Mouse (Mus musculus) thymus, adult 2 months (tissue): ENCODE data around the gene Gm29609. TPM values are rescaled to one million over a fixed set of nuclear protein-coding genes. Genes with fewer than 3 reads are reported as not detected.

Experiments used
- DNase-seq: peaks from one replicate; pipeline ENCODE4 v3.0.0; 2021
- H3K27ac ChIP-seq: fragments of 200-500 bp; 2 replicates; pipeline ENCODE4 v1.5.1; 2012; ENCODE audit warnings: low read length, control low read depth; ENCODE audit not compliant: control insufficient read depth, insufficient read depth
- H3K27me3 ChIP-seq: fragments of 200-500 bp; 2 replicates; pipeline ENCODE4 v1.6.1; 2012; ENCODE audit warnings: mild to moderate bottlenecking, low read length, moderate library complexity, mixed read lengths; ENCODE audit not compliant: control insufficient read depth, insufficient read depth
- H3K36me3 ChIP-seq: fragments of 200-500 bp; 2 replicates; pipeline ENCODE4 v1.6.1; 2012; ENCODE audit warnings: mild to moderate bottlenecking, low read length, moderate library complexity; ENCODE audit not compliant: control insufficient read depth, insufficient read depth
- H3K4me1 ChIP-seq: fragments of 200-500 bp; replicated peaks from 2 replicates; pipeline ENCODE4 v1.6.1; 2012; ENCODE audit warnings: low read length; ENCODE audit not compliant: control insufficient read depth, insufficient read depth
- H3K4me3 ChIP-seq: fragments of 200-500 bp; 2 replicates; pipeline ENCODE4 v1.5.1; 2012; ENCODE audit warnings: mild to moderate bottlenecking, low read length, control low read depth, moderate library complexity; ENCODE audit not compliant: control insufficient read depth, insufficient read depth
- CTCF ChIP-seq: fragments of 200-500 bp; IDR thresholded peaks from 2 replicates; pipeline ENCODE4 v1.5.1; 2012; ENCODE audit warnings: mild to moderate bottlenecking, control low read depth, low read length, moderate library complexity, borderline replicate concordance; ENCODE audit not compliant: control insufficient read depth, poor library complexity, insufficient read depth; ENCODE audit errors: extremely low read depth
- POLR2A ChIP-seq: fragments of 200-500 bp; IDR thresholded peaks from 2 replicates; pipeline ENCODE4 v1.6.1; 2012; ENCODE audit warnings: mild to moderate bottlenecking, low read length, control low read depth, moderate library complexity; ENCODE audit not compliant: control insufficient read depth, poor library complexity, insufficient read depth; ENCODE audit errors: extremely low read depth
- WGBS: fragments of 180-500 bp; shearing (Covaris S2); methylation state at CpG from one replicate; pipeline ENCODE4 v1.1.7; 2018; 5-methylcytosine and 5-hydroxymethylcytosine counted together
- polyA plus RNA-seq: library from polyadenylated mRNA; depleted of rRNA; stranded (reverse); fragments of >200 nt; gene quantifications from 2 replicates; pipeline ENCODE4 v1.2.3, GENCODE M21; 2012; rRNA removed

The Gm29609 gene
- 3.5 and 4.7 TPM in 2 replicates for polyA plus RNA-seq

DNA sequence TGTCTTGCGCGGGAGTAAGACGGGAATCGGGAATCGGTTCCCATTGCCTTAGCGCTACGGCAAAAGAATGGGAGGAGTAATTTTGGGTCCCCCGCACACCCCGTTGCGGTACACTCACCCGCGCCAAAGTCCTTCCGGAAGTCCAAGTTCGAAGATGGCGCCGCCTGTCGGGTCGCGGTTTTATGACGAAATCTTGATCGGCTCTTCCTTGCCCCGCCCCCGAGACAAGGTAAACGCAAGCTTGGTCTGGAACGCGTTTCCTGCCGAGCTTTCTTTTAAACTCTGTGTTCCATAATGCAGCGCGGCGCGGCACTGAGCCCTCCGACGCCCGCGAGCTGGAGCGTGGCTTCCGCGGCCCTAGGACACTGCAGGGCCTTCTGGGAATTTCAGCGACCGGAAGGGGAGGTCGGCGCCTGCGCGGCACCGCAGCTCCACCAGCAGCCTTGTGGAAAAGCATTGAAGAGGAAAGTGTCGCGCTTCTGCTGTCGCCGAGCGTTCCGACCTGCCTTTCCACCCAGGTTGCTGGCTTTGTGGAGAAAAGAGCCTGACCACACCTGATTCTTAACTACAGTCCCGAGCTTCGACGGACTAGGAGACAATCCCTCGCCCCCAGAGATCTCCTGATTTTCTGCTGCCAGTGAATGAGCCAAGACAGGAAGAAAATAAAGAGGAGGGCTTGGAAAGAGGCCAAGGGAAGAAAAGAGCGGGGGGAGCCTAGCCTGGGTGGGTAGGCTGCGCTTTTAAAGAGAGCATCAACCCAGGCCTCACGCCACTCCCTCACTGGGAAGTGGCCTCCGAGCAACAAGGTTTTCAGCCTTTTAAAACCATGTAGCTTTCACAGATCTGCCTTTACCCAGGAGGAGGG is at the start of gene Gm29609, which contains the start of gene Gtf3c2:
Gene Gm29609, minus strand, starts transcription at position 146 of the 865 bp plus-strand sequence.
Gene Gtf3c2, minus strand, starts transcription at position 379 of the 865 bp plus-strand sequence.
- TF ChIP-seq CTCF, result 0 out of 2 replicates have a peak, but pooled peaks have one; percentile 45
- peak; percentile 90 for TF ChIP-seq POLR2A
- peak within 1 kb of the TSS; percentile 96 for H3K27ac ChIP-seq
- H3K36me3 ChIP-seq, result no peaks in the 10 kb centered on the region
- DNase-seq, result peak; percentile 96
- H3K4me3 ChIP-seq, result peak within 1 kb of the TSS; percentile 85
- under 1% methylated on average over 59 of the region's 59 CpGs for WGBS
- peaks cover 4% of the 10 kb centered on the region for H3K4me1 ChIP-seq
- H3K27me3 ChIP-seq, result no peaks in the 10 kb centered on the region

DNA sequence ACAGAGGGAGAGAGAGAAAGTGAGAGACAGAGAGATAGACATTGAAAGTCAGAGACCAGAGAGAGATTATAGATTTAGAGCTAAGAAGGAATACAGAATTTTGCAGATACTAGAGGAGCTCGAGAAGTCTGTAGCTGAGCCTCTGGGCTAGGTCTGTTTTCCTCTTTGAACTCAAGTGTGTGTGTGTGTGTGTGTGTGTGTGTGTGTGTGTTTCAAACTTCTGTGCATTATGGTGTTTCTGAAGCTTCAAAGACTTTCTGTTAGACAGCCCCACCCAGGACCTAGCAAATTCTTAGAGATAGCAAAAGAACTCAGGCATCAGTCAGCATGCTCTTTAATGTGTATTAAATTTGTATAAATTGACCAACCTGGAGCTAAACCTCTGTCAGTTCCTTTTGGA is 46.9 kb upstream of the Gm29609 start:
- 56% methylated on average over 1 of the region's 1 CpGs for WGBS
- H3K27ac ChIP-seq, result no peak overlapping the region
- TF ChIP-seq POLR2A, result no peak
- TF ChIP-seq CTCF, result no peak
- H3K27me3 ChIP-seq, result no peaks in the 10 kb centered on the region
- DNase-seq, result no peak
- H3K4me3 ChIP-seq, result no peak overlapping the region
- H3K36me3 ChIP-seq, result no peaks in the 10 kb centered on the region
- H3K4me1 ChIP-seq, result no peaks in the 10 kb centered on the region

DNA sequence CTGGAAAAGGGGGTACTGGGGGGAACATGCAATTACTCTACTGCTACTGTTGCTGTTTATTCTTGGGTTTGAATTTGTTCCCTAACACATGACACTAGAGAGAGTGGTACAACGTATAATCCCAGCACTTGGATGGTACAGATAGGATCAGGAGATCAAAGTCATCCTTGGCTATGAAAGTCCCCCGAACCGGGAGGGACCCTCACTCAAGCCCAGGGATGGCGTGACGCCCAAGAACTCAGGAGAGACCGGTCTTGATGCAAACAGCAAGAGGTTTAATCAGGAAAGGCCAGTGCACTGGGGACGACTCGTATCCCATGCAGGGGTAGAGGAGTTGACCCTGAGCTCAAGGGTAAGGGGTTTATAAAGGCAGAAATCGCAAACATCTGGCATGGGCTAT is 43.0 kb upstream of the Gm29609 start:
- no peak overlapping the region for H3K4me3 ChIP-seq
- H3K4me1 ChIP-seq, result peaks cover 9% of the 10 kb centered on the region
- 98% methylated on average over 9 of the region's 9 CpGs for WGBS
- no peak overlapping the region for H3K27ac ChIP-seq
- H3K27me3 ChIP-seq, result no peaks in the 10 kb centered on the region
- no peaks in the 10 kb centered on the region for H3K36me3 ChIP-seq
- DNase-seq, result no peak
- TF ChIP-seq CTCF (no peak), POLR2A (no peak)

DNA sequence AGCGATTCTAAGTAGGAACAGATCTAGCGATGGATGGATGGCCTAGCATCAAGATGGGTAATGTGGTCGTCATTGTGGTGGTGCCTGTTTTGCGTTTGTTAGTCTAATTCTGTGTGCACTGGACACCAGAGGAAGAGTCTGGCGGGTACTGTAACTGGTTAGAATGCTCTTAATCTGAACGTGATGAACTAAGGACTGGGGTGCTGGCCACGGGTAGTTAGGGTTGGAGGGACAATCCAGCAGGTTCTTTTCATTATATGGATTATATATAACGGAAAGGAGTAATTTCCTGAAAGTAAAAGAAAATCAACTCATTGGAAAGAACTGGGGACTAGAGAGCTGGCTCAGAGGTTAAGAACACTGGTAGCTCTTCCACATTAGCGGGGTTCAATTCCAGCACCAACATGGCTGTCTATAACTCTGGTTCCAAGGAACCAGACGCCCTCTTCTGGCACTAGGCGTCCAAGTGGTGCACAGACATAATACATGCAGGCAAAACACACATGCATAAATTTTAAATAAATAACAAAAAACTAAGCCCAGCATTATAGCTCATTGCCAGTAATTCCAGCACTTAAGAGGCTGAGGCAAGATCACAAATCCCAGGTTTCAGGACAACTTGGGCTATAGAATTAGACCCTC is 41.7 kb upstream of the Gm29609 start:
- no peak for TF ChIP-seq POLR2A
- TF ChIP-seq CTCF, result no peak
- H3K4me1 ChIP-seq, result peaks cover 9% of the 10 kb centered on the region
- H3K36me3 ChIP-seq, result no peaks in the 10 kb centered on the region
- 44% methylated on average over 11 of the region's 11 CpGs for WGBS
- H3K27ac ChIP-seq, result peak overlapping the region; percentile 60
- DNase-seq, result peak; percentile 32
- no peaks in the 10 kb centered on the region for H3K27me3 ChIP-seq
- H3K4me3 ChIP-seq, result peak overlapping the region; percentile 81

DNA sequence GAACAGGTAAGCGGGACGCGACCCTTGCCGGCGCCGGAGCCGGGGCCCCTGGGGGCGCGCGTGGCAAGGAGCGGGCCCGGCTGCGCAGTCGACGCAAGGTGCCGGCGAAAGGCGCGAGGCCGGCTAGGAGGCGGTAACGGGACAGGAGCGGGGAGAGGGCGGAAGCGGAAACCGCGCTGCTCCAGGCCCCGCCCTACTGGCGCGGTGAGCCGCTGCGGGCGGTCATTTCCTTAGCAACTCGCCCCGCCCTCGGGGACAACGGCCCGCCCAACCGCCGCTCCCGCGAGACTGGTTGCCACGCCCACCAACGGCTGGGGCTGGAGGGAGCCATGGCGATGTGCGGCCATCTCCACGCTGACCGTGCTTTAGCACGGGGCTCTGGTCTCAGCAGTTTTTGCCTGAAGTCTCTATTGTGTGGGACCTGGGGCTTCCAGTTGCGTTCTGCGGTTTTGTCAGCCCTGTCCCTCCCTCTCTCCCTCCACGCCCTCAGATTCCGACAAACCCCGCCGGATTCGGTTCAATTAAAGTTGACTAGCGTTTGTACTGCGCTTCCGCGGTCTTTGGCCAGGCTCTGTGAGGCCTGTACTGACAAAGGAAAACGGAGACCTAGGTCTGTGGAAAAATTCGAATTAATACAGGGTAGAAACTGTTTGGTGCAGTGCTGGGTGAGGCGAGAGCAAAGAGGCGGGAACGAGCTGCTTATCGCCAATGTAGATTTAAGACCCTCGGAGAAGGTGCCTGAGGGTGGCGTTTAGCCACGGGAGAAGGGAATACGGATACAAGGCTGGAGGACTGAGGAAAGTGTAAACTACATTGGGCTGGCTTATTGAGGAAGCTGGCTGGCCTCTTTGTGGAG is 41.0 kb upstream of the Gm29609 start, which contains the start of gene Ppm1g:
Gene Ppm1g, minus strand, starts transcription at position 240 of the 856 bp plus-strand sequence.
- Histone ChIP-seq H3K27me3 (no peaks in the 10 kb centered on the region), H3K4me1 (peaks cover 9% of the 10 kb centered on the region), H3K36me3 (no peaks in the 10 kb centered on the region), H3K4me3 (peak within 1 kb of the TSS; percentile 81), H3K27ac (peak within 1 kb of the TSS; percentile 60)
- TF ChIP-seq CTCF (no peak), POLR2A (peak; percentile 80)
- WGBS, result 1% methylated on average over 63 of the region's 70 CpGs
- DNase-seq, result peak; percentile 98
